Mouse (Mus musculus): ENCODE results near the gene Nifk. TPM values are rescaled to one million over a fixed set of nuclear protein-coding genes. Genes with fewer than 3 reads are reported as not detected.

Nifk gene
- 43.1 and 46.0 TPM in 2 replicates for total RNA-seq (2021)
- long read RNA-seq, experiment 1, transcript Nifk-201 (7 exons, 1,889 nt) = major isoform, 65 of 70 reads
- long read RNA-seq, experiment 1, partial matches to known transcripts = 1 of 70 reads
- long read RNA-seq, experiment 1, other reads (novel, unspliced or antisense) = 4 of 70 reads
- long read RNA-seq, experiment 2, transcript Nifk-201 (7 exons, 1,889 nt) = major isoform, 47 of 56 reads
- long read RNA-seq, experiment 2, partial matches to known transcripts = 3 of 56 reads
- long read RNA-seq, experiment 2, other reads (novel, unspliced or antisense) = 6 of 56 reads

- DNase-seq = peak; percentile 95
Observed at GRCm38 (mm10) chr1:118321661-118322201, at the start of gene Nifk. TSS of gene Nifk (plus strand) at chr1:118321839.

DNA sequence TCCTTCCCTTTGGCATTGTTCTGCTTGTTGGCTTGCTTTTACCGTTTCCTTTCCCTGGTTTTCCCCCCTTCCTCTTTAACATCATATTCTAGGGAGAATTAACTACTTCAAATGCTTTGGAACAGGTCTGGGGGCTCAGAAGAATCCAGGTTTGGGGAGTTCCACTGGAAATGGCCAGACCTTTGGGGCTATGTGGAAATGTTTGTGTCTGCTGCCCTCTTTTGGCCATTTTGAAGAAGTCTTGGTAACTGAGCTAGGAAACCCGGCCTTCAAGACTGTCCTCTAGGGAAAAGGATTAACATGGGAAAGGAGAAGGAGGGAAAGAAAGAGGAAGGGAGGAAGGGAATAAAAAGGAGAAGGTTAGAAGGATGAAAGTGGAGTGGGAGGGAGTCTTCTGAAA is 46.5 kb upstream of the Nifk start:
- peak; percentile 47 for DNase-seq

DNA sequence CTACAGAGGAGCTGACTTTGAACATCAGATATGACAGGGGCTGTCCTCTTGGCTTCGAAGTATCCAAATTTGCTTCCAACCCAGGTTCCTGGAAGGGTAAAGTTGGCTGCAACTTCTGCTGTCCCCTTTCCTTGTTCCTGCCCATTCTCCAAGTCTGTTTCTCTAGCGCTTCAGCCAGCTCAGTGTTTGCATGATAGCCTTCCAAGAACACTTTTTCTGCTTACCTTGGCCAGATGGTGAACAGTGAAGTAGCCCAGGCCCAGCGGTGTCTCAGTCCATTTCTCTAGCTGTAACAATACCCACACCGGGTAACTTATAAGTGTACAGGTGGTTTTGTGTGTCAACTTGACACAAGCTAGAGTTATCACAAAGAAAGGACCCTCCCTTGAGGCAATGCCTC is 29.3 kb upstream of the Nifk start:
- DNase-seq = no peak

DNA sequence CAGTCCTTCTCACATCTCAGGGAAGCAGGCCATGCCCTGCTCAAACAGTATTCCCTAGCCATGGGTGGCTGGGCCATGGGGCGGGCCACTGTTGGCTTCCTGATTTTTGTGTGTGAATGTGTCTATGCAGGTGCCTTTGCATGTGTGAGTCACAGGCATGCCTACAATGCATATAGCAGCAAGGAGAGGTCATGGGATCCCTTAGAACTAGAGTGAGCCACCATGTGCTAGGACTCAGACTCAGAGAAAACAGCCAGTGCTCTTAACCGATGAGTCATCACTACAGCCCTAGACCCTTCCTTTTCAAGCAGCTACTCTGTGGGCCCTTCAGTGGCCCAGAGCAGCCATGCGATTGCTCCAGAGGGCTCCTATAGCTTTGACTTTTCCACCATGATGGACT is 27.4 kb upstream of the Nifk start:
- DNase-seq = no peak

DNA sequence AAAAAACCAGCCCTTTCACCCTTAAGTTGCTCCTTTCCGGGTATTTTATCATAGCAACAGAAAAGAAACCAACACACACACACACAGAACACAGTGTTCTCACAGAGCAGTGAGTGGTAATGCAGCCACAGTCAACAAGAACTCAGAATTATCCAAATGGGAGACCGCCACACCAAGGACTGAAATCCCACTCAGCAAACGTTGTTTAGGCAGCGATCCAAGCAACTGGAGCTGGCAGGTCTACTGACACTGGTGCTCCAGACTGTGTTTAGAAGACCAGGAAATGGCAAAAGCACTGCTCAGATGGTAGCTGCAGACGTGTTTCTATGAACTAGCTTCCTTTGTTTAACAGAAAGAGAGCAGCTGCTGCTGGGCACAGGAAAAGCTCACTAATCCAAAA is 26.8 kb upstream of the Nifk start:
- no peak for DNase-seq

DNA sequence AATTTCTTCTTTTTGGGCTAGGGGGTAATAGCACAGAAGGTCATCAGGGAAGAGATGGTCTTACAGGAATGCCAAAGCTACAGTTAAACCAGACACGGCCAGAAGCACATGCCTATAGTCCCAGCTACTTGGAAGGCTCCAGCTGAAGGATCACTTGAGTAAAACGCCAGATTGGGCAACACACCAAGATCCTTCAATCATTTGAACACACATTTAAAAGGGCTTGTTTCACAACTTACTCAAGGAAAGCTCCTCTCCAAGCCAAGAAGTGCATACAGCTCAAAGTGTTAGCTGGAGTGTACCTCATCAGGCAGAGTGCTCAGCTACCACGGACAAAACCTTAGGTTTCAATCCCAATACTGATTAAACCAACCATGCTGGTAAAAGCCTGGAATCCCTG is 25.0 kb upstream of the Nifk start:
- no peak for DNase-seq

- no peak for DNase-seq
Observed at GRCm38 (mm10) chr1:118297719-118298118, 23.9 kb upstream of the Nifk start.

DNA sequence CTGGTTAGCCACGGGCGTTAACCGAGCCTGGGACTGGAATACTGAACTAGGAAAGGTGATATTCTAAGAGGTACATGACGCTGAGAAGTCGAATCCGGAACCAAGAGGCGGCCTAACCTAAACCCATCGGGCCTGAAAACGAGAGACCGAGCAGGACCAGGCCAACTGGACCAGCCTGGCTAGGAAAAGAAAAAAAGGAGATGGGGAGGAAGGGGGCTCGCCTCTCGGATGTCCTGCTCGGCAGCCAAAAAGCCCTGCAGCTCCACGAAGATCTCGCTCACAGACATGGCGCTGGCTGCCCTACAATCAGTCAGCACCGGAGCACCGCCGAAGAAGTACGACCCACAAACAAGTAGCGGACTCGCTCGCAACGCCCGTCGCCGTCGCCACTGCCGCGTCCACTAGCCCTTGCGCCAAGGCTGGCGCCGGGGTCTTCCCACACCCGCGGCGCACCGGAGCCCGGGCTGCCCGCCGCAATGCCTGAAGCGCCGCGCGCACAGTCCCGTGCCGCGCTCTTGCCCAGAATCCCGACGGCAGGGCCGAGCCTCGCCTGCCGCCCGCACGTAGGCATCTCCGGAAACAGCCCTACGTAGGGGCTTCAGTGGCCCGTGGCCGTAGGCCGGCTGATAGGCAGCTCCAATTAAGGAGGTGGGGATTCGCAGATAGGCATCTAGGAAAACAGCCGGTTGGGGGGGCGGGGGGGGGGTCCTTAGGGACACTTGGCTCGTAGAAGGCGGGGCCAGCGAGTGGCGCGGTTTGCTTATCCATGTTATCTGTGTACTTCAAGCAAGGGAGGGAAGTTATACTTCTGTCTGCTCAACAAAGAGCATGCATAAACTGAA is 10.6 kb upstream of the Nifk start:
- DNase-seq = peak; percentile 92

DNA sequence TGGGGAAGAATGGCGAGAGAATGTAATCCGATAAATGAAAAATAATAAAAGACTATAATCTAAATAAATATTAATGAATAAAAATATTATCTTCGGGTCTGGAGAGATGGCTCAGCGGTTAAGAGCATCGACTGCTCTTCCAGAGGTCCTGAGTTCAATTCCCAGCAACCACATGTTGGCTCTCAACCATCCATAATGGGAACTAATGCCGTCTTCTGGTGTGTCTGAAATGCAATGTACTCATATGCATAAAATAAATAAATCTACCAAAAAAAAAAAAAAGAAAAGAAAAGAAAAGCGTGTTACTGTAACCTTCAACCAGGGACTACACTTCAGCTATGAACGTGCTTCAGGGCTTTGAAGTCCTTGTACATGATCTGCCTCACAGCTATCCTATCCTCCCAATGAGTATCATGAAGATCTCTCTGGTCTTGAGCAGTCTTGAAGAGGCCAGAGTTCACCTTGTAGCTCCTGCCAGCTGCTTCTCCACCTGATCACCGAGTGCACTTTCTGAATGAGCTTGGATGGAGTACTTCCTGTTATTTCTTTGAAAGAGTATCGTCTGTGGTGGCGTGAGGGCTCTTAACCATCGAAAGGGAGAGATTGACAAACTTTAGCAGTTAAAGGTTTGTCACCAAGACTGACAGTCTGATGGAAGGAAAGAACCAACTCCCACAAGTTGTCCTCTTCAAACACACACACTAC is 9.9 kb upstream of the Nifk start, which contains the start of gene Tsn:
TSS of gene Tsn (minus strand) at position 118 of the 705 bp plus-strand sequence.
- DNase-seq = no peak

DNA sequence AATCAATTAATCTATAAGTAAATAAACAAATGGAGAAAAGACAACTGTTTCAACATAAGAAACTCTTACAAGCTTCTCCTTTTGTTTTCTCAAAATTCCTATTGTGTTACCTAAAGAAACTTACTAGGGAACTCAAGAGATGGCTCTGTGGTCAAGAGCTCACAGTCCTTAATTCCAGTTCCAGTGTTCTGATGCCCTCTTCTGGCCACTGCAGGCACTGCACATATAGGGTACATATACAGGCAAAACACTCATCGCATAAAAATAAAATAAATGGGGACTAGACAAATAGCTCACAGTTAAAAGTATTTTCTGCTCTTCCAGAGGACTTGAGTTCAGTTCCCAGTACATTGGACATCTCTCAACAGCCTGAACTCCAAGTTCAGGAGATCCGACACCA is 943 bp upstream of the Nifk start:
- DNase-seq = peak; percentile 54

GRCm38 (mm10) chr1:118334749-118335713 is 13.4 kb downstream of the Nifk start:
- no peak for DNase-seq

DNA sequence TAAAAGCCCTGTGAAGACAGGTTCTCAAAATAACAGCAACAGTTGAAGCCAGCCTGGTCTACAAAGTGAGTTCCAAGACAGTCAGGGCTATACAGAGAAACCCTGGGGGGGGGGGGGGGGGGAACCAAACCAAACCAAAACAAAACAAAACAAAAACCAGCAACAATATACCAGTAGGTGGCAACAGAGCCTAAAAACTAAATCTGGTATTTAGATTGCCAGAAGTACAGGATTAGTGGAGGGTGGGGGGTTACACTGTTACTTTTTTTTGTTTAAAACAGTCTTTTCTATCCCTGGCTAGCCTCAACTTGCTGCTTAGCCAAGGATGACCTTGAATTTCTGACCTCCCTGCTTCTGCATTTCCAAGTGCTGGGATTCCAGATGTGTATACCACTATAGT is 14.2 kb downstream of the Nifk start:
- no peak for DNase-seq

DNA sequence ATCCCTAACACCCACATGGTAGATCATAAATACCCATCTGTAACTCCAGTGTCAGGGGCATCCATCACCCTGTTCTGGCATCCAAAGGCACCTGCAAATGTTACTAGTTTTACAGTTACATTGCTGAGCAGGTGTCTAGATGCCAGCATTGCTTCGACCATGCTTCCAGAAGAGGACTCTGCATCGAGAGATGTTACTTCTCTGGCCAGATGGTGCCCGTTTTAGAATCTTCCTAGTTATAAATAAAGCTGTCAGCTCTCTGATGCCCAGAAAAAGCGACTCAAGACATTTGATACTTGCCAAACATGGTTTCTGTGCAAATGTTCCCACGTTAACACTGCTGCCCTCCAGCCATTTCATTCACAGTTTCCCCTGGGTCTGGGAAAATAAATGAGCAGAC is 16.3 kb downstream of the Nifk start:
- DNase-seq = no peak

DNA sequence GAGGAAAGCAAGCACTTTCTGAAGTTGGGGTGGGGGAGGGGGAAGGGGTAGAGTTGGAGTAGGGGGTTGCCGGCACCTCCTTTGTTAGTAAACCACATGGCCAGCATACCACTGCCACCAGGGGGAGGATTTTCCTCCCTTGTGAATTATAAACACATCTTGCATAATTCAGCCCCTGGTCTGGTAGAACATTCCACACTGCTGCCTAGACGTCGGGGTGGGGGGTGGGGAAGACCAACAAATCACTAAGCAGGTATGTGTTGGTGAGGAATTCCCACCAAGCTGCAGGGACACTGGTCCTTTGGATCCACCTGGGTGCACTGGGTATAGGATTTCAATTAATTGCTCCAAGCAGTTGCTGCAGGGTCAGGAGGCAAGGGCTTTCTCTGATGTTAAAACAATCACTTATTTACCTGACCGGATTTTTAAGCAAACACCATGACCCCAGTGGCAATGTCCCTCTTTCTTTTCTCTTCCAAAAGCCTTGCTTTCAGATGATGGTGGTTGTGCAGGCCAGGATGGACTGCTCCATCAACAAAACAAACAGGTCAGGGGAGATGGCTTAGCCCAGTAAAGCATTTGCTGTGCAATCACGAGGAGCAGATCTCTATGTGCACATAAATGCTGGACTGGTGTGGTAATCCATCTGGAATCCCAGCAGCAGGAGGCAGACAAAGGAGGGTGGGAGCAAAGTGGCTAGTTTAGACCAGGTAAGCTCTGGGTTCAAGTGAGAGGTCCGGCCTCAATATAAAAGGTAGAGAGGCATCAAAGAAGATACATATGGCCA is 22.2 kb downstream of the Nifk start:
- DNase-seq = peak; percentile 9

GRCm38 (mm10) chr1:118349922-118350321 is 28.3 kb downstream of the Nifk start:
- no peak for DNase-seq

DNA sequence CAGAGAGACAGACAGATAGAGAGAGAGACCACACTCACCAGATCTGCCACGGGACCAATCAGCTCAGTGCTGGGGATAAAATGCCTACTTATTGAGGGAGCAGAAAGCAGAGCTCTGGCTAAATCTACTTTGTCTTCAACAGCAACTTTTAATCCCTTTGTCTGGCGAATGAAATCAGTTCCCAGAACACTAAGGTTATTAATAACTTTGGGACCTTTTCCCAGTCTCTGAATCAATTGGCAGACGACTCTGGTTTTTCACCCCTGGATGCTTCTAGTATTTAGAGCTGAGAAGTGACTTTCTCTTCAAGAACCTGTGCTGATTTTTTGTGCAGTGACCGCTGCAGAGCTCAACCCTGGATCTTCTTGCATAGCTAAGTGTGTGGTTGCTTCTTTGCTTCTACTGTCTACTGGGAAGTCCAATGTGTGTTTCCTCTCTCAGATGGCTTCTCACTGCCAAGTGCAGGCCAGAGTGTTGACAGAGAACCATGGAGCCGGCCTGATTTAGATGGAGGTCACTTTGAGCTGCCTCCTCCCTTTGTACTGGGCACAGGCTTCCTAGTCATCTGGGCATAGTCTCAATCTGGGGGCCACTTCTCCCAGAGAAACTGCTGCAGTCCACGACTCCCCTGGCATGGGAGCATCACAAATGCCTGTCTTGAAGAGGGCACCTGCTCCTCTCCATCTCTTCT is 37.6 kb downstream of the Nifk start:
- no peak for DNase-seq

DNA sequence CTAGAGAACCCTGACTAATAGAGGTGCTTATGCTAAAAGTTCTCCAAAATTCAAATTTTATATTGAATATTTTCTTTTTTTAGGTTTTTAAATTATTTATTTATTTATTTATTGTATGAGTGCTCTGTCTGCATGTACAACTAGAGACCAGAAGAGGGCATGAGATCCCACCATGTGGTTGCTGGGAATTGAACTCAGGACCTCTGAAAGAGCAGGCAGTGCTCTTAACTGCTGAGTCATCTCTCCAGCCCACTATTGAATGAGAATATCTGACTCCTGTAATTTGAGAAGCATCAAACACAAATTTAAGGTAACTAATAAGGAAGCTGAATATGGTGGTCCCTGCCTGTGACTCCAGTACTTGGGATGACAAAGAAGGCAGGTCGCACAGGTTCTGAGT is 46.3 kb downstream of the Nifk start:
- DNase-seq = peak; percentile 16

DNA sequence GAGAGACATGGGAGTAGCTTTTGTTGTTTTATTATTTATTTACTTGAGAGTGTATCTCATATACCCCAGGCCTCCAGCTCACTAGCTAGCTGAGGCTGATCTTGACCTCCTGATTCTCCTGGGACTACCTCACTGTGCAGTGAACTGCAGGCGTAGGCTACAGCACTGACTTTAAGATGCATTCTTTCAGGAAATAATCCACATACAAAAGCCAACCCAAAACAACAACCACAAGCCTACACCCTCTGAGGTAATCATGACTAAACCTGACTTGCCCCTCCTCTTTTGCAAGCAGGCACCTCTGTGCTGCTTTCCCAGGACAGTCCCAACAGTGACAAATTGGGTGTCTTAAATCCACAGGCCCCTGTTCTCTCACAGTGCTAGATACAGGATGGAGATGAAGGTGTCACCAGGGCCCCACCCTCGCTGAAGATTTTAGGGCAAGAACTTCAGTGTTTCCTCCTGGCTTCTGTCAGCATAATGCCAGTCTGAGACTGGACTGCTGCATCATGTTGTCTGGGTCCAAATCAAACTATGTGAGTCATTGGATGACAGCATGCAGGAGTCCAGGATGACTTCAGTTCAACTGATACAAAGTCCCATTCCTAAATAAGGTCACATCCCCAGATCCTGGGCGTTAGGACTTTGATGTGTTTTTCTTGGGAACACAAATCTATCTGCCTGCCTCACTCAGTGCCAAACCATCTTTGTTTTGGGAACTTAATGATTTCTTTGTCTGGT is 47.3 kb downstream of the Nifk start:
- peak; percentile 20 for DNase-seq

DNA sequence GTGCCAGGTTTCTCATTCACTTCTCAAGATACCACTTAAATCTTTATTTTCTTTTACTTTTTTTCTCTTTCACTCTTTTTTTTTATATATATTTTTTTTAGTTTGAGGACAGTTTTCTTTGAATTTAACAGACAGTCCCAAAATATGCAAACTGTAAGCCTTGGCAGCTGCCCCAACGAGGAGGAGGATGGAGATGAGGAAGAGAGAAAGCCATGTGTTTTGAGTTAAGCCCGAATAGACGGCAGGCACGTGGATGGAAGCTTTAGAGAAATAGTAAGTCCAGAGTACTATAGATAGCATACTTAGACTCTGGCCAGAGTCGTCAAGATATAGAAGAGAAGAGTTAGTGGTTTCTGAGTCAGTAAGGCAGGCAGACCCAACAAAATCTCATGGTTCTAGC is 56.1 kb downstream of the Nifk start:
- DNase-seq = no peak

All from adrenal gland, postnatal 14 days (tissue).